Comparison of ENCODE assay signal across 9 mouse cellular contexts in the genomic region with DNA sequence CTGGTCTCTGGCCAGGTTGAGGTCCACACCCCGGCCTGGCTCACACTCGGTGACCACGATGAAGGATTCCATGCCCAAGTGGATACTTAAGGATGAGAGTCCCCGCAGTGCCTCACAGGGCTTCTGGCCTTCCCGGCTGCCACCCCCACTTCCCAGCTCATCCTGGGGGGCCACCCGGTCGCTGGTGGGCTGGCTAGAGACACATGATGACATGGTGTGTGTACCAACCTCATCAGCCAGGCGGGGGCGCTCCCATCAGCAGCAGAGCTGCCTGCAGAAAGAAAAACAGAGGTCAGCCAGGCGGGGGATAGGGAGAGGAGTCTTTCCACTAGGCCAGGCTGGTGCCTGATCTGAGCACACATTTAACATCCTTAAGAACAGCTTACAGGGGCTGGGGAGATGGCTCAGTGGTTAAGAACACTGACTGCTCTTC. TPM values are rescaled to one million over a fixed set of nuclear protein-coding genes. Genes with fewer than 3 reads are reported as not detected.
A peak's percentile ranks its signal among the peaks of the same experiment; 100 is the strongest.
DNase-seq lines count a peak whose midpoint lies in the region; ATAC-seq and TF ChIP-seq lines count a peak whose summit lies in the region.
"Had no signal": no experiment of that assay in that cellular context is flagged by ENCODE, and none has a peak within 500 bp of the region (broad histone marks: within the 10 kb centered on the region; RNA-seq: fewer than 3 reads in every experiment).

No protein-coding gene starts in this region.

- no peaks in the 10 kb centered on the region for H3K4me1 ChIP-seq in intestine, embryonic 14.5 days (replicated peaks; ENCODE audit: control insufficient read depth, insufficient read depth, low read length)
- H3K4me1 ChIP-seq in intestine, embryonic 16.5 days (ENCODE audit: control insufficient read depth, insufficient read depth, low read length): peaks cover 6% of the 10 kb centered on the region
- 0 out of 2 replicates have a peak, but pooled peaks cover 3% of the 10 kb centered on the region for H3K4me1 ChIP-seq in kidney, postnatal 0 days (replicated peaks; ENCODE audit: insufficient read depth, low read length)
- H3K4me1 ChIP-seq: neural tube, embryonic 12.5 days had no signal

- peak; percentile 55; the same call in 1 of the 2 replicates for TF ChIP-seq CTCF in kidney, postnatal 0 days (IDR thresholded peaks at IDR 0.05; ENCODE audit: low read depth)

- H3K9ac ChIP-seq in intestine, embryonic 14.5 days (ENCODE audit: low read length): no peak overlapping the region
- H3K9ac ChIP-seq in intestine, embryonic 16.5 days (ENCODE audit: low read depth, low read length): no peak overlapping the region
- H3K9ac ChIP-seq in kidney, postnatal 0 days (ENCODE audit: low read depth, low read length): 0 out of 2 replicates have a peak overlapping the region, but pooled peaks have one; percentile 13

- no peak overlapping the region for H3K27ac ChIP-seq in intestine, embryonic 14.5 days (ENCODE audit: low read depth)
- H3K27ac ChIP-seq in intestine, embryonic 16.5 days (ENCODE audit: low read length): no peak overlapping the region
- peak overlapping the region; percentile 75 for H3K27ac ChIP-seq in kidney, postnatal 0 days
- H3K27ac ChIP-seq: neural tube, embryonic 12.5 days had no signal

- no peaks in the 10 kb centered on the region for H3K27me3 ChIP-seq in intestine, embryonic 14.5 days (replicated peaks; ENCODE audit: control insufficient read depth, insufficient read depth, low read length)
- H3K27me3 ChIP-seq in intestine, embryonic 16.5 days (replicated peaks; ENCODE audit: control insufficient read depth, insufficient read depth, low read length): no peaks in the 10 kb centered on the region
- H3K27me3 ChIP-seq in kidney, postnatal 0 days (ENCODE audit: insufficient read depth, low read length): no peaks in the 10 kb centered on the region
- H3K27me3 ChIP-seq: neural tube, embryonic 12.5 days had no signal

- no peak overlapping the region for H3K4me3 ChIP-seq in intestine, embryonic 14.5 days (ENCODE audit: low read depth, low read length)
- H3K4me3 ChIP-seq in intestine, embryonic 16.5 days (ENCODE audit: low read length): no peak overlapping the region
- H3K4me3 ChIP-seq in kidney, postnatal 0 days (replicated peaks; ENCODE audit: low read depth, low read length): no peak overlapping the region
- H3K4me3 ChIP-seq: neural tube, embryonic 12.5 days had no signal

- no peak overlapping the region for H3K4me2 ChIP-seq in intestine, embryonic 14.5 days (ENCODE audit: low read length)
- no peak overlapping the region for H3K4me2 ChIP-seq in intestine, embryonic 16.5 days (ENCODE audit: low read depth, low read length)
- H3K4me2 ChIP-seq in kidney, postnatal 0 days (ENCODE audit: low read length): 0 out of 2 replicates have a peak overlapping the region, but pooled peaks have one; percentile 15
- H3K4me2 ChIP-seq: neural tube, embryonic 12.5 days had no signal

- no peak for DNase-seq in intestine, embryonic 14.5 days (ENCODE audit: low spot score)
- peak; percentile 69 for DNase-seq in ES-CJ7 (ENCODE audit: low read depth, low spot score)
- peak; percentile 78 for DNase-seq in cerebellum, adult 9-10 months
- DNase-seq in kidney, postnatal 0 days (ENCODE audit: low spot score): peak; percentile 35
- peak; percentile 32 for DNase-seq in retina, postnatal 1 day
- DNase-seq in yolk sac, embryonic 10.5 days (ENCODE audit: low spot score): no peak
- no peak for DNase-seq in gastrocnemius, postnatal 25 days

- ATAC-seq in intestine, embryonic 14.5 days (replicated peaks; ENCODE audit: low FRiP score, low TSS enrichment, low read depth): 0 out of 2 replicates have a peak, but pooled peaks have one; percentile 13
- ATAC-seq in intestine, embryonic 16.5 days: no peak
- no peak for ATAC-seq in kidney, postnatal 0 days (replicated peaks; ENCODE audit: low FRiP score, low read depth)

- 56% methylated on average over 10 of the region's 10 CpGs for WGBS in intestine, embryonic 14.5 days
- WGBS in intestine, embryonic 16.5 days: 64% methylated on average over 10 of the region's 10 CpGs
- WGBS in kidney, postnatal 0 days: 59% methylated on average over 10 of the region's 10 CpGs

- H3K9me3 ChIP-seq in intestine, embryonic 14.5 days (ENCODE audit: control insufficient read depth, low read length): no peaks in the 10 kb centered on the region
- no peaks in the 10 kb centered on the region for H3K9me3 ChIP-seq in intestine, embryonic 16.5 days (ENCODE audit: control insufficient read depth, low read length)
- H3K9me3 ChIP-seq in kidney, postnatal 0 days (replicated peaks; ENCODE audit: low read length): no peaks in the 10 kb centered on the region
- H3K9me3 ChIP-seq: neural tube, embryonic 12.5 days had no signal

- 0 out of 2 replicates have a peak, but pooled peaks cover 4% of the 10 kb centered on the region for H3K36me3 ChIP-seq in intestine, embryonic 14.5 days (ENCODE audit: control insufficient read depth, insufficient read depth, low read length)
- H3K36me3 ChIP-seq in intestine, embryonic 16.5 days (ENCODE audit: control insufficient read depth, insufficient read depth, low read length): no peaks in the 10 kb centered on the region
- H3K36me3 ChIP-seq in kidney, postnatal 0 days (ENCODE audit: insufficient read depth, low read length): no peaks in the 10 kb centered on the region

RNA-seq across cellular contexts. Expression of gene Camkk2, which starts 15.2 kb away (rescaled TPM):
- polyA plus RNA-seq in intestine, embryonic 14.5 days (2014; fragmentation: Nextera tagmentation; extraction: Ambion mirVana): 24.3 and 27.3 TPM in 2 replicates
- polyA plus RNA-seq in intestine, embryonic 16.5 days (2015; fragmentation: Nextera tagmentation; extraction: Ambion mirVana): 15.0 and 17.1 TPM in 2 replicates
- 38.9 and 43.1 TPM in 2 replicates for polyA plus RNA-seq in kidney, postnatal 0 days (2015; fragmentation: Nextera tagmentation; extraction: Ambion mirVana)
- total RNA-seq in gastrocnemius, postnatal 25 days (2021): 1 to 10 TPM; 4.7 to 7.5 TPM

RNA-seq across cellular contexts. Expression of gene P2rx4, which starts 56.7 kb away (rescaled TPM):
- 20.9 and 21.0 TPM in 2 replicates for polyA plus RNA-seq in intestine, embryonic 14.5 days (2014; fragmentation: Nextera tagmentation; extraction: Ambion mirVana)
- 59.6 and 62.6 TPM in 2 replicates for polyA plus RNA-seq in intestine, embryonic 16.5 days (2015; fragmentation: Nextera tagmentation; extraction: Ambion mirVana)
- polyA plus RNA-seq in kidney, postnatal 0 days (2015; fragmentation: Nextera tagmentation; extraction: Ambion mirVana): 33.7 and 39.6 TPM in 2 replicates
- 1 to 10 TPM; 3.9 to 4.2 TPM for total RNA-seq in gastrocnemius, postnatal 25 days (2021)

RNA-seq across cellular contexts. Expression of gene Anapc5, which starts 57.1 kb away (rescaled TPM):
- polyA plus RNA-seq in intestine, embryonic 14.5 days (2014; fragmentation: Nextera tagmentation; extraction: Ambion mirVana): 448 and 490 TPM in 2 replicates
- polyA plus RNA-seq in intestine, embryonic 16.5 days (2015; fragmentation: Nextera tagmentation; extraction: Ambion mirVana): 322 and 351 TPM in 2 replicates
- polyA plus RNA-seq in kidney, postnatal 0 days (2015; fragmentation: Nextera tagmentation; extraction: Ambion mirVana): 258 and 302 TPM in 2 replicates
- total RNA-seq in gastrocnemius, postnatal 25 days (2021): 100 to 1,000 TPM; 247 to 262 TPM

Comparison
In these comparisons a context has a peak if more than half of its experiments do, and no peak if none do; other contexts are left out.
1. DNase-seq: peak in ES-CJ7 (single experiment), cerebellum, adult 9-10 months (single experiment), kidney, postnatal 0 days (single experiment) and retina, postnatal 1 day (single experiment); none in intestine, embryonic 14.5 days (single experiment), yolk sac, embryonic 10.5 days (single experiment) and gastrocnemius, postnatal 25 days (single experiment).